Mouse (Mus musculus) c-Kit-positive CD71-positive TER-119-positive erythroid progenitor cells, embryonic 14.5 days (primary cell): ENCODE data around the gene Uhrf1bp1l.

Experiments used
- DNase-seq: peaks from one replicate; pipeline ENCODE4 v3.0.0-alpha.2; 2013; ENCODE audit warnings: low spot score

Gene Uhrf1bp1l

GRCm38 (mm10) chr10:89745666-89746020, 852 bp downstream of the Uhrf1bp1l start:
- DNase-seq = peak; percentile 23

DNA sequence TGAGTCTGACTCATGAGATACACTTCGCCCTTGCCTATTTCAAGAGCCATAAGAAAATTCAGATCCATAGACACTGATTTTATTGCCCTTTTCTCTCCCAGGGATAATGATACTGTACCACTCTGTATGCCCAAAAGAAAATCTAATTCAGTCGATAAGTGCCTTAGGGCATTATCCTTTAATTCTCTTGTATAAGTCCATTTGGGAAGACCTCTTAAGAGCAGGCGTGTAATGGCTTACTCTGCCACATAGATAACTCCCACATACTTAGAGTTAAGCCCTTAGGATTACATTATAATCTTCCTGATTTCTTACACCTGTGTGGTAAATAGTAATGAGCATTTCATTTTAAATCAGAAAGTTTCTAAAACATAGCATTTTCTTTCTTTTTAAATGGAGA, 1.8 kb downstream of the Uhrf1bp1l start:
- no peak for DNase-seq

- no peak for DNase-seq
Observed at GRCm38 (mm10) chr10:89747221-89747905, 2.6 kb downstream of the Uhrf1bp1l start.

DNA sequence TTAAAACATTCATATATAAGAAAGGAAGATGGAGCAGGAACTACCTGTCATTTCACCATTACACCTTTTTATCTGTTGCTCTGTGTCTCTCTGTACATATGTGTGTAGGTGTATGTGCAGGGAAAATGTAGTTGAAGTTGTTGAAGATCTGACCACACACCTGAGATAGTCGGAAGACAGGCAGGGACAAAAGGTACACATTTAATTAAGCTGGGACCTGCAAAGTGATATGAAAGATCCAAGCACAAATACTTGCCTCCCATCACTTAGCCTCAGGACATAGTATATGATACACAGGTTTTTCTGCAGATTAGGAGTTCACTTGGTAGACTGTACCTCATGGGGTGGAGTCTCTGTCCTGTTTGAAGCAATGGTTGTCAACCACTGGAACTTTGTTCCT, 3.1 kb downstream of the Uhrf1bp1l start:
- DNase-seq = no peak

GRCm38 (mm10) chr10:89748619-89749018, 3.8 kb downstream of the Uhrf1bp1l start:
- no peak for DNase-seq

- no peak for DNase-seq
Observed at GRCm38 (mm10) chr10:89751069-89751468, 6.3 kb downstream of the Uhrf1bp1l start.

DNA sequence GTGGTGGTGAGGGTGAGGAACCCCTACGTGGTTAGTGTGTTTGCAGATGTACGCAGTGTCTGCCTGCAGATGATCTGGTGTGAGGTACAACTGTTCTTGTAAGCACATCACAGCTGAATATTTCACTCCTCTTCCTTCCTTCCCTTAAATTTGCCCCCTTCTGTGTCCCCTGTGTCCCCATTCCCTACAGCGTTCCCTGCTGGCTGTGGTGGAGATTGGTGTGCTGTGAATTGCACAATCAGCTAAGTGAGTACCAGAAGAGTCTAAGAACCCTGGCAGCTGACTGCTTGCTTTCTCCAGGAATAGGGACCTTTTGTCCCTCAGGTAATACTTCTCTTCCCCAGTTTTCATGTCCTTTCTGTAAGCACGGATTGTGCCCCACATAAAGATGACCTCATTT, 10.4 kb downstream of the Uhrf1bp1l start:
- no peak for DNase-seq

DNA sequence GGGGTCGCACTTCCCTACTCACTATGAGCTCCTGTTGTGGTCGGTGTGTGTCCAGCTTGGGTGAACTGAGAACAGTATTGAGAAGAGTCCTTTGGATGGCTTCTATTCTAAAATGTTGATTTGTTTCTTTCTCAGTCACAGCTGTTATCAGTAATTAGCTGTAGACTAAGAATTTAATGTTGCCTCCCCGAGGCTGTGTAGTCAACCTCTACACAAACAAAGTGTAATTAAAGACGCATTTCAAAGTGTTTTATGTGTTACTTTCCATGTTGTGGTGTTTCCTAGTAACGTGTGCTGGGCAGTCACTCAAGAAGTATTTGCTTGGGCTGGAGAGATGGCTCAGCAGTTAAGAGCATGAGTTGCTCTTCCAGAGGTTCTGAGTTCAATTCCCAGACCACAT, 16.0 kb downstream of the Uhrf1bp1l start:
- no peak for DNase-seq

DNA sequence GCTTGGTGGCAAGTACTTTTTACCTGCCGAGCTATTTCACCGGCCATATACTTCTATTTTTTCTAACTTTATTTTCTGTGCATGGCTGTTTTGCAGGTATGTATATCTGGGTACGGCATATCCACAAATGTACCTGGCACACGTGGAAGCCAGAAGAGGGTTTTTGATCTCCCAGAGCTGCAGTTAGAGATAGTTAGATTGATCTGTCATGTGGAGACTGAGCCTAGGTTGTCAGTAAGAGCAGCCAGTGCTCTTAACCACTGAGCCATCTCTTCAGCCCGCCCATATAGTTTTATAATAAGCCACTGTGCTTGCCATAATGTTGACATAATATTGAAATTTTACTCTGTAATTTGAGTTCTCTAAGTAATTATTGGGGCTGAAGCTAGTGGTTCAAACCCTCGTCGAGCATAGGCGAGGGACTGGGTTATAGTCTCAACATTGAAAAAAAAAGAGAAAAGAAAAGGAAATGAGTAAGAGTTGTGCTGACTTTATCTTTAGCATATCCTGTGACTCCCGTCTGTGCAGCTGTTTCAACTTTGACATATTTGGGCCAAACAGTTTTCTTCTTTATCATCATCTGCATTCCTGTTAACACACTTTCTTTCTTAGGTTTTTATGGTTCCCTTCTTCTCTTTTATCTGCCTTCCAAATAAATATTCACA, 19.8 kb downstream of the Uhrf1bp1l start:
- peak; percentile 9 for DNase-seq

GRCm38 (mm10) chr10:89765790-89766714, 21.3 kb downstream of the Uhrf1bp1l start:
- DNase-seq = no peak

DNA sequence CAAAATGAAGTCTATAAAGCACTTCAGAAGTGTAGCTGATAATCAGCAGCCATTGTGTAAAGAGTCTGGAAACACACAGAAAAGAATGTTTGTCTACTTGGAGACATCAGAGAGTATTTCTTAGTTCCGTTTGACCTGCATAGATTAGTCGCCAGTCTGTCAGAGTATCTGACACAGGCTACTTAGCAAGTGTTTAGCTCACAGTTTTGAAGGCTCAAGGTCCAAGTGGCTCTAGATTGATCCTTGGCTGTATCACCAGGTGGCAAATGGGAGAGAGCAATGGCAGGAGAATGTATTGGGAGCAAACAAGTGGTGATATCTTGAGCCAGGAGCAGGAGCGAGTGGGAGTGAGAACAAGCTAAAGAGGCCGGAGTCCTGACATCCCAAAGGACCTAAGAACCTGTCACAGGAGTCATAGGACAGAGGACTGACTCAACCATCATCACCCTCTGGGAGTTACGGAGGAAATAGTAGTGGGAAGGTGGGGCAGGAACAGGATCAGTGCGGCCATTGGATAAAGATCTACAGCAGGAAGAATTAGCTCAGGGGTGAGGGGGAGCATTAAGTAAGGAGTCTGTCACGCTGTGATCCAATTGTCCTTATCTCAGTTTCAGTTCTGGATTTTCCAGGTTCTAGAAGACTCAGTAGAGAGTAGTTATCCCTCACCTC, 23.7 kb downstream of the Uhrf1bp1l start:
- no peak for DNase-seq

DNA sequence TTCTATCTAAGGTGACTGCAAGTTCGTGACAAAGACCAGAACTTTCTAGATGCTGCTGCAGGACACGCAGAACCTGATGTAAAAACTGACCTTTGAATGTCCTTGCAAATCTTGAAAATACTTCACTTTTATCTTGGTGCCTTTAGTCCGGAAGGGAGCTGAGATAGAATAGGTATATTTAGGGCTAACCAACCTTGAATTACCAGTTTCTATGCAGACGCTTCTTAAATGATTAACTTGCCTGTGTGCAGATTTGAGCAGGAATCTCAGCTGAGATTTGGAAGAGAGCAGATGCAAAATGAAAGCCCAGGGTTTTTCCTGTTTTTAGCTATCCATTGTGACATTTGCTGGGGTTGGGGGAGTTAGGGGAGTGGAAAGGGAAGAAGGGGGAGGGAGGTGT, 24.3 kb downstream of the Uhrf1bp1l start:
- DNase-seq = no peak

GRCm38 (mm10) chr10:89771894-89772293, 27.1 kb downstream of the Uhrf1bp1l start:
- no peak for DNase-seq

GRCm38 (mm10) chr10:89776029-89776428, 31.2 kb downstream of the Uhrf1bp1l start:
- no peak for DNase-seq

DNA sequence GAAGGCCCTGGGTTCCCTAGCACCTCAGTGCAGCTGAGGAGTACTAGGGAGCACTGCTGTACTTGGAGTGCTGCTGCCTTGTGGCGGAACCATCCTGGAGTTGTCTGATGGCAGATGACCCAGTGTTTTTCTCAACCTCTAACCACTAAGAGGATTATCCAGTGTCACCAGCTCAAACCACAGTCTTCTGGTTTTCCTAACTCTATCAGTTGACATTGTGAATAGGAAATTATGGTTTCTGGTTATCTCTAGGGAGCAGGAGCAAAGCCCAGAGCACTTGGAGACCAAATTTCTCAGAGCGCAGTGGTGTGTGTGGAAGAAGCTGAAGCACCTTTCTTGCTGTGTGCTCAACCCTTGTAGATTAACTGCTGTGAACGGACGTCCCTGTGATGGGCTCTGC, 47.1 kb downstream of the Uhrf1bp1l start:
- DNase-seq = peak; percentile 2

GRCm38 (mm10) chr10:89794121-89794520, 49.3 kb downstream of the Uhrf1bp1l start:
- DNase-seq = no peak

- no peak for DNase-seq
Observed at GRCm38 (mm10) chr10:89819146-89819545, 74.4 kb downstream of the Uhrf1bp1l start.

GRCm38 (mm10) chr10:89823906-89824305, 79.1 kb downstream of the Uhrf1bp1l start:
- peak; percentile 23 for DNase-seq

GRCm38 (mm10) chr10:89826896-89827295, 82.1 kb downstream of the Uhrf1bp1l start:
- no peak for DNase-seq

DNA sequence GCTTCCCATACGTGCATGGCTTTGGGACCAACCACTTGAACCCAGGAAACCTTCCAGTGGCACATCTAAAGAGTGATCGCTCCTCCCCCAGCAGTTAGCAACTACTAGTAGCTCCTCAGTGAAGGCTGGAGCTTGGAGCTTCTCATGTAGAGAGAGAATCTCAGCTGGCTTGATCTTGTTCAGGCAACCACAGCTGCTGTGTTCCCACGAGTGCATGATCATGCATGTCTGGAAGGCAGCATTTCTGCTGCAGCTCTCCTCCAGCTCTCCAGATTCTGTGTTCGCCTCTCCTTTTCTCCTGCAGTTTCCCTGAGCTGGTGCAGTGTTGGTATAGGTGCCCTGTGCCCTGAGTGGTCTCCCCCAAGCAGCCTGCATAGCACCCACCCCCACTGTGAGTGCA, 87.5 kb downstream of the Uhrf1bp1l start:
- DNase-seq = no peak

GRCm38 (mm10) chr10:89833166-89833565, 88.4 kb downstream of the Uhrf1bp1l start:
- DNase-seq = no peak

DNA sequence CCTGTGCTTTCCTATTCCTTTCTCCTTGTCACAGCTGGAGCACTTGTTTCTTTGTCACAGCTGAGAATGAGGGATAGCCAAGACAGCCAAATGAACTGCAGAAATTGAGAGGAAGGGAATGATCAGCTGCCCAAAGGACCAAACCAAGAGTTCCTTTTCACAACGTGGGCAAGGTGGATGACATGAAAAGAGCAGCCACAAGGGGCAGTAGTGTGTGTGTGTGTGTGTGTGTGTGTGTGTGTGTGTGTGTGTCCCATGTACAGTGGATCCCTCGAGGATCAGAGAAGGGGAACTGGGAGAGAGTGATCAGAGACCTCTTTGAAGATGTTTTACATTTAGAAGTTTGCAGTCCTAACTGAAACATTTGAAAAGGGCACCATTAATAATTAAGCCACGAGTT, 92.7 kb downstream of the Uhrf1bp1l start:
- DNase-seq = no peak
